Mouse (Mus musculus) thymus, postnatal 0 days (tissue): ENCODE measurements at regions not wholly inside any gene's neighbourhood (a gene's known extent, or its start where the extent isn't known, plus 50 kb on each side); places are given as distances from the start of the nearest gene placed in this dataset.

ENCODE experiments used
- DNase-seq: peaks from one replicate; pipeline ENCODE4 v3.0.0-alpha.2; 2015; ENCODE audit warnings: low spot score

- no peak for DNase-seq
Observed at GRCm38 (mm10) chr12:21492549-21493291, 75.3 kb upstream of the Ywhaq start.

GRCm38 (mm10) chr12:21481644-21482043 lies 64.2 kb upstream of the Ywhaq start:
- DNase-seq: no peak

- no peak for DNase-seq
Observed at GRCm38 (mm10) chr12:21480226-21480625, 62.8 kb upstream of the Ywhaq start.

- no peak for DNase-seq
Observed at GRCm38 (mm10) chr12:21479251-21479650, 61.8 kb upstream of the Ywhaq start.

GRCm38 (mm10) chr12:21476516-21476915 lies 59.1 kb upstream of the Ywhaq start:
- DNase-seq: no peak

- no peak for DNase-seq
Observed at GRCm38 (mm10) chr12:21472951-21473710, 55.7 kb upstream of the Ywhaq start.

GRCm38 (mm10) chr12:21472487-21472886 lies 55.0 kb upstream of the Ywhaq start:
- DNase-seq: no peak

- DNase-seq: no peak
Observed at GRCm38 (mm10) chr12:21471986-21472385, 54.5 kb upstream of the Ywhaq start.

GRCm38 (mm10) chr12:21470286-21470685 lies 52.8 kb upstream of the Ywhaq start:
- DNase-seq: no peak
